Mouse (Mus musculus) MEL (cell line): ENCODE data around the gene Lrrc30.

Source experiments
- CTCF ChIP-seq, 3 experiments: IDR thresholded peaks in 2 of 3; conservative IDR thresholded peaks in 1 of 3; 2 replicates each; pipeline ENCODE4 v1.5.1; 2011 to 2012; ENCODE audit warnings: low read length in 3 of 3, low read depth in 2 of 3, mild to moderate bottlenecking in 2 of 3, improper control_type of control experiment in 1 of 3, inconsistent platforms in 1 of 3, mixed read lengths in 1 of 3, moderate library complexity in 1 of 3; ENCODE audit not compliant: control insufficient read depth in 1 of 3, insufficient read depth in 1 of 3, poor library complexity in 1 of 3, severe bottlenecking in 1 of 3
- ELF1 ChIP-seq: IDR thresholded peaks from 2 replicates; pipeline ENCODE4 v1.6.1; 2014; ENCODE audit warnings: low read depth, mild to moderate bottlenecking, inconsistent platforms, low read length, improper control_type of control experiment, moderate library complexity
- GATA1 ChIP-seq: IDR thresholded peaks from 2 replicates; pipeline ENCODE4 v1.6.1; 2011; ENCODE audit warnings: low read depth, low read length, improper control_type of control experiment
- JUND ChIP-seq: IDR thresholded peaks from 2 replicates; pipeline ENCODE4 v1.6.1; 2011; ENCODE audit warnings: low read depth, mild to moderate bottlenecking, improper control_type of control experiment, low read length
- MXI1 ChIP-seq: IDR thresholded peaks from 2 replicates; pipeline ENCODE4 v1.6.1; 2011; ENCODE audit warnings: mild to moderate bottlenecking, low read depth, low read length, improper control_type of control experiment
- NRF1 ChIP-seq: IDR thresholded peaks from 2 replicates; pipeline ENCODE4 v1.6.1; 2014; ENCODE audit warnings: low read depth, mild to moderate bottlenecking, inconsistent platforms, low read length, improper control_type of control experiment, moderate library complexity; ENCODE audit not compliant: poor library complexity, insufficient read depth, severe bottlenecking
- POLR2A ChIP-seq, 2 experiments: IDR thresholded peaks; 2 replicates each; pipeline ENCODE4 v1.6.1; 2011 to 2012; ENCODE audit warnings: low read length in 2 of 2, mild to moderate bottlenecking in 2 of 2, control low read depth in 1 of 2, improper control_type of control experiment in 1 of 2, low read depth in 1 of 2, moderate library complexity in 1 of 2; ENCODE audit not compliant: control insufficient read depth in 1 of 2, insufficient read depth in 1 of 2, poor library complexity in 1 of 2
- SIN3A ChIP-seq: IDR thresholded peaks from 2 replicates; pipeline ENCODE4 v1.6.1; 2012; ENCODE audit warnings: low read length, improper control_type of control experiment, inconsistent platforms
- TAL1 ChIP-seq: IDR thresholded peaks from 2 replicates; pipeline ENCODE4 v1.6.1; 2012; ENCODE audit warnings: mild to moderate bottlenecking, inconsistent platforms, low read length, moderate library complexity, mixed read lengths
- TCF12 ChIP-seq: IDR thresholded peaks from 2 replicates; pipeline ENCODE4 v1.6.1; 2014; ENCODE audit warnings: low read depth, mild to moderate bottlenecking, inconsistent platforms, low read length, improper control_type of control experiment, moderate library complexity

DNA sequence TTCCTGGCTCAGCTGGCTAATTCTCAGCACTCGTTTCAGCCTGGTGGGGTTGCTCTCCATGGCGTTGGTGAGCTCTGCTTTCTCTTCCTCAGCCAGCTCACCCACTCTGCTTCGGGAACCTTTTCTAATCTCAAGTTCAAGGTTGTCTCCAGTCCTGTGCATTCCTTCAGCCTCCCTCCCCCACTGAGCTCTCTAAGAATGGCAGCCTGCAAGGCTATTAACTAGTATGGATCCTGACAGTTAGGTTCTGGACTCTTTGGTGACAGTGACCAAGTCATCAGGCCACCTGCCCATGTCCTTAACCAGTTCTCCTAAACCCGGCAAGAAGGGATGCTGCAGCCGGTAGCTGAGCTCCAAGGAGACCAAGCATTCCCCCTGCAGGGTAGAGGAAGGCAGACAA, 34.5 kb upstream of the Lrrc30 start:
- TF ChIP-seq NRF1 (no peak), MXI1 (no peak), JUND (no peak), CTCF (IDR thresholded peaks at IDR 0.05 in 2 of 3, conservative IDR thresholded peaks at IDR 0.05 in 1 of 3; ENCODE audit: control insufficient read depth in 1 of 3, insufficient read depth in 1 of 3, low read depth in 2 of 3, low read length in 3 of 3, poor library complexity in 1 of 3, severe bottlenecking in 1 of 3) (no peak), SIN3A (no peak), GATA1 (no peak), ELF1 (no peak), TAL1 (no peak), POLR2A (IDR thresholded peaks at IDR 0.05; ENCODE audit: control insufficient read depth in 1 of 2, insufficient read depth in 1 of 2, low read depth in 1 of 2, low read length in 2 of 2, poor library complexity in 1 of 2) (no peak), TCF12 (no peak)
